Mouse (Mus musculus) CD4-positive helper T cell, adult 2 months (primary cell): ENCODE measurements around the gene Bpi.

Experiments
- DNase-seq: peaks from one replicate; pipeline ENCODE4 v3.0.0-alpha.2; 2012; ENCODE audit warnings: low read depth, missing footprints, low spot score

Gene Bpi

DNA sequence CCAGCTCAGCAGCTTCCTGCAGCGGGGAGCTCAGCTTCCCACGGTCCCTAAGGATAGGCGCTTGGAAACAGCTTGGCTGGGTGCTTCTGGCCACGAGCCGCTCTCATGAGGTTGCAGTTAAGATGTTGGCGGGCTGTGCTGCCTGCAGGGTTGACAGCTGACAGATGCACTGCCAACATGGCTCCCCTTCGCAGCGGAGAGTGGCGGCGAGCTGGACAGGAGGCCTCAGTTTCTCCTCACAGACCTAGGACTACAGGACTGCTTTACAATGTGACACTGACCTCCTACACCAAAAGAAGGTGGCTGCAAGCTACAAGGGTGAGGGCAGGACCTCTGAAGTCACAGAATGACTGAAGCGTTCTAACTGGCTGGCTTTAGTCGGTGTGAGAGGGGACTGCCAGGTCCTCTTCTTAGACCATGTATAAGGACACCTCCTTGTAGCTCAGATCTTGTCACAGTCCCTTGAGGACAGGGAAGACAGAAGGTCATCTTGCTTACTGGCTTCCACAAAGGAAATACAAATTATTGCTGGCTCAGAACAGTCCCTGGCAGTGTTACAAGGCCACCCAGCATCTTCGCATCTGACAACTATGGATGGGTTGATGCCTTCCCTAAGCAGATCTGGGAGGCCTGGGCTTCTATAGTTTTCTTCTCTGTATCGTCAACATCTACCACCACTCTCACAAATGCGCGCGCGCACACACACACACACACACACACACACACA, 15.6 kb upstream of the Bpi start:
- no peak for DNase-seq

- DNase-seq: no peak
These were observed 14.6 kb upstream of the Bpi start for GRCm38 (mm10) chr2:158243129-158243870.

- DNase-seq: no peak
These were observed 12.6 kb upstream of the Bpi start for GRCm38 (mm10) chr2:158245072-158245817.

DNA sequence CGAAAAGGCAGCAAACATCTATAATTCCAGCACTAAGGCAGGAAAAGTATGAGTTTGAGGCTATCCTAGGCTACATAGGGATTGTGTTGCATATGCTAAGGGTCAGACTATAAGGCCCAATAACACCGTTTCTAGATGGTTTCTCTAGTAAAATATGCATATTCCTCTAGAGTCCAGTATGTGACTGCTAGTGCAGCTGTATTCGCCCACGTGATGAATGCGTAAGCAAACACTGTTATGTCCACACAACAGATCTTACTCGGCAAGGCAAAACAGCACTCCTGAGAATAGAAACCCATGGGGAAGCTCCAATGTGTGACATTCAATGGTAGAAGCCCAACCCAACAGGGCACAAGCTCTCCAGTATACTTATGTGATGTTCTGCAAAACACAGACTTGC, 10.0 kb upstream of the Bpi start:
- DNase-seq: no peak

DNA sequence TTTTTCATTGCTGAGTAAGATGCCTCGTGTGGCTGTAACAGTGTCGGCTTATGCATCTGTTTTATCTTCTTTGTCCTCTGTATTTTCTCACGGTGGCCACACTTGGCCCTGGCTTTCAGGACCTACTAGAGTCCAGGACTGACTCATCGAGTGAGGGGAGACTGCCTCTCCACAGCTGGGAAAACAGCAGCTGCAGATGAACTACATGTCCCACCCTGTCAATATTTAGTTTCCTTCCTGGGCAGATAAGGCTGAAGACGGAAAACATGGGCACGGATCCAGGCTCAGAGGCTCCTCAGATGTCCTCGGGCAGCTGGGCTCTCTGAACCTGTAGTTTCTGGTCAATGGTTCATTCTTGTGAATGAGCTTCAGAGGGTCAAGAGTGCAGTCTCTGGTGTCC, 9.6 kb upstream of the Bpi start:
- no peak for DNase-seq

GRCm38 (mm10) chr2:158250558-158250957, 7.3 kb upstream of the Bpi start:
- no peak for DNase-seq

GRCm38 (mm10) chr2:158253806-158254205, 4.1 kb upstream of the Bpi start:
- DNase-seq: no peak

DNA sequence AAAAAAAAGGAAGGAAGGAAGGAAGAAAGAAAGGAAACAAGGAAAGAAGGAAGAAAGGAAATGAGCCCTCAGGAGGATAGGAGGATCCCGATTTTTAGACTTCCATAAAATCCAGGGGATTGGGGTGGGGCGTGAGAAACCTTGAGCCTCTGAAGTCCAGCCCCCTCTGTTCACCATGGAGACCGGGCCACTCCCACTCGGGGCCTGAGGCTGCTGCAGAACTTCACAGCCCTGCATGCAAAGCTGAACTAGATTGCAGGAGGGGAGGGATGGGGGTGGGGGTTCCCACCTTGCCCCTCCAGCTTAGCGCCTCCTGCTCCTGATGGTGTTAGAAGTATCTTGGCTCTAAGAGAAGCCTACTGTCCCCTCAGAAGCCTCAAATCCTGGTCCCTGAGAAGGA, 1.0 kb upstream of the Bpi start:
- DNase-seq: no peak

GRCm38 (mm10) chr2:158258781-158259180, 887 bp downstream of the Bpi start:
- peak; percentile 55 for DNase-seq

- DNase-seq: no peak
These were observed 1.6 kb downstream of the Bpi start for GRCm38 (mm10) chr2:158259498-158259897.

DNA sequence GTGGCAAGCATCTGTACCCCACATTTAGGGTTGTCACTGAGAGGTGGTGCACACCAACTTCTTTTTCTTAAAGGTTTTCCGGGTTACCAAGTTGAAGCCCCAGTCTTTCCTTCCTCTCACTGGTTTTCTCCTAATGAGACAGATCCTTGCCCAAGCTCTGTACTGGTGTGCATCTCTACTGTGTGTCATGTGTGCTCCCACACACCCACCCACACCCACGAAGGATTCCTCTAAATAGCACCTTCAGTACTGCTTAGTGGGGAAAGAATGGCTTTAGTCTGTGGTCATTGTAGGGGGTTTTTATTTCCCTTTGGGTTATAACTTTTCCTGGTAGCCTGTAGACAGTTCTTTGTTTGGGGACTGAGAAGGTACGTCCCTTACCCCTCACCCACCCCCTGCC, 7.0 kb downstream of the Bpi start:
- no peak for DNase-seq

GRCm38 (mm10) chr2:158270017-158270416, 12.1 kb downstream of the Bpi start:
- DNase-seq: no peak

DNA sequence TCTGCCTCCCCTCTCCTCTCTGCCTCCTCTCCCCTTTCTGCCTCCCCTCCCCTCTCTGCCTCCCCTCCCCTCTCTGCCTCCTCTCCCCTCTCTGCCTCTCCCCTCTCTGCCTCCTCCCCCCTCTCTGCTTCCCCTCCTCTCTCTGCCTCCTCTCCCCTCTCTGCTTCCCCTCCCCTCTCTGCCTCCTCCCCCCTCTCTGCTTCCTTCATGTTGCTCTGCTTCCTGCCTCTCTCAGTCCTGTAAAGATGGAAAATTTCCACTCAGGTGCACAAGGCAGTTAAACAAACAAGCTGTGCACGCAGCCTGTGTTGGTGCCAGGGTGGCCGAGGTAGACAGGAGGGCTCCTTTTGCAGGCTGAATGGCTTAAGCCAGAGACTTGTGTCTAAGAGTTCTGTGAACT, 15.8 kb downstream of the Bpi start:
- DNase-seq: peak; percentile 34

DNA sequence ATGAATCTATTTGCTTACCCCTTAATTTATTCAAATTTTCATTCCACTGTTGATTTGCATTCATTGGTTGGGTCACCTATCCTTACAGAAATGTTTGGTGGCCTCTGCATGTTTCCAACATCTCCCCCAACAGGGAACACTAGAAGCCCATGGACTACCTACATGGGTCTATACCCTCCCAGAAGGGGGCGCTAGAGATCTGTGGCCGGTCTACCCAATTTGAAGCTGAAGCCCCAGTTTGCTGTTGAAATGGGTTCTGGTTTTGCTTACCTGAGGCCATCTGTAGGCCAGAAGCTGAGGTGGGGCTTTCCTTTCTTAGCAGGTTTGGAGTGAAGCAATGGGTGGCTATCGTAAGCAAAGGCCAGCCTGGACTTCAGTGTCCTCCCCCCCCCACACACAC, 17.5 kb downstream of the Bpi start:
- DNase-seq: peak; percentile 26

- no peak for DNase-seq
These were observed 17.9 kb downstream of the Bpi start for GRCm38 (mm10) chr2:158275811-158276210.

- DNase-seq: no peak
These were observed 18.6 kb downstream of the Bpi start for GRCm38 (mm10) chr2:158276451-158276850.

DNA sequence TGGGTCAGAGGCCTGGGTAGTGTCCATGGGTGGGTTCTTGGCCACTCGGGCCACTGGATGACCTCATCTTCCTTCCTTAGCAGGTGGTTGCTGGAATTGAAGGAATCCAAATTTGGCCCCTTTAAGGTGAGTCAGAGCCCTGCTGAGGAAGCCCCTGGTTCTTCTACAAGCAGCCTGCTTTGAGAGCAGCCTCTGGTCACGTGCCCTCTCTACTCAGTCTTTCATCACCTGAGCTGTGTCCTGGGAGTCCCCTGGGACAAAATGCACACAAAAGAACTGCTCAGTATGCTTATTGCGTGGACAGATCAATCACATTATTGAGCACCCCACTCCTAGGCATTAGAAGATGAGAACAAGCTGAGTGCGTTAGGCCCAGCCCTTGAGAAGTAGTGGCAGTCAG, 19.0 kb downstream of the Bpi start:
- DNase-seq: no peak

GRCm38 (mm10) chr2:158279656-158280055, 21.8 kb downstream of the Bpi start:
- no peak for DNase-seq

GRCm38 (mm10) chr2:158281497-158282205, 23.8 kb downstream of the Bpi start:
- no peak for DNase-seq

DNA sequence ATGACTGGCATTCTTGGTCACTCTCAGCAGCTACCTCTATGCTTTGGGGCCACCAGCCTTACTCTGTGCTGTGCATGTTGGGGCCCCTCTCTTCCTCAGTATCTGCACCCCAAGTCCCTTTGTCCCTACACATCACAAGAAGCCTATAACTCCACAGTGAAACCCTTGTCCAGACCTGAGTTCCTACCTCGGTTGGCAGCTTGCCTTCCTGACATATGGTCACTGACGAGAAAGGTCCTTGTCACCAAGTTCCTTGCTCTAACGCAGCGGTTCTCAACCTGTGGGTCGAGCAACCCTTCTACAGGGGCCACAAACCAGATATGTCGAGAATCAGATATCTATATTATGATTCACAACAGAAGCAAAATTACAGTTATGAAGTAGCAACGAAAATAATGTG, 25.2 kb downstream of the Bpi start:
- no peak for DNase-seq

GRCm38 (mm10) chr2:158283771-158284170, 25.9 kb downstream of the Bpi start:
- no peak for DNase-seq

DNA sequence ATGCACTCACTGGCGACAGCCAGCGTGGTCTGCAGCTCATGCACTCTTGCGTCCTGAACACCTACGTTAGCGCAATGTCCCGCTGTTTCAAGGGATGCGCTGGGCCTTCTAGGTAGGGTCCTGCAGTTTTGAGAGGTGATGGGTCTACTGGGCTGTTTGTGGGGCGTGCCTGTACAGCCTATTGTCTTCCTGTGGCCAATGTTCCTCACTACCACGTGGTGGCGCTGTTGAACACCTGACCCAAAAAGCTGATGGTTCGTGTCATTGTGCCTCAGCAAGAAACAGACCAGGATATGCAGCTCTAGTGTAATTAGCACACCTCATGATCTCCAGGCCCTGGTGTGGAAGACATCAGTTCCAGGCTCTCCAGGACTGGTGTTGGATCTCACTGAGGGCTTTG, 26.7 kb downstream of the Bpi start:
- peak; percentile 71 for DNase-seq
